Mouse (Mus musculus) testis, adult 2 months (tissue): ENCODE data around the gene Tymp.

ENCODE experiments used
- CTCF ChIP-seq: fragments of 200-500 bp; IDR thresholded peaks from 2 replicates; pipeline ENCODE4 v1.5.1; 2012; ENCODE audit warnings: low read depth, mild to moderate bottlenecking, inconsistent platforms, low read length, moderate library complexity; ENCODE audit not compliant: control insufficient read depth, insufficient read depth, insufficient replicate concordance
- POLR2A ChIP-seq: fragments of 200-500 bp; IDR thresholded peaks from 2 replicates; pipeline ENCODE4 v1.6.1; 2012; ENCODE audit warnings: low read depth, mild to moderate bottlenecking, inconsistent platforms, low read length, moderate library complexity; ENCODE audit not compliant: control insufficient read depth

GRCm38 (mm10) chr15:89377362-89377761 lies 523 bp upstream of the Tymp start:
- 0 out of 2 replicates have a peak, but pooled peaks have one; percentile 16 for TF ChIP-seq POLR2A
- TF ChIP-seq CTCF = no peak; the same call in 1 of the 2 replicates
